Mouse (Mus musculus) adrenal gland, postnatal 10 days (tissue): Measurements from ENCODE around the gene Zfp541. TPM values are rescaled to one million over a fixed set of nuclear protein-coding genes. Genes with fewer than 3 reads are reported as not detected.

Source experiments
- DNase-seq: peaks from one replicate; pipeline ENCODE4 v3.0.0; 2021; ENCODE audit warnings: mixed read lengths
- total RNA-seq, 2 experiments: library from RNA; stranded (reverse); gene quantifications; 2 replicates each; pipeline ENCODE4 v1.2.3; 2021

The Zfp541 gene
- total RNA-seq, 2 experiments from 2014 or later = 0.09 TPM

- no peak for DNase-seq
These were observed 21.7 kb downstream of the Zfp541 start for GRCm38 (mm10) chr7:16083361-16083760.

GRCm38 (mm10) chr7:16087587-16087986 is 26.0 kb downstream of the Zfp541 start:
- DNase-seq = no peak

- no peak for DNase-seq
These were observed 33.0 kb downstream of the Zfp541 start for GRCm38 (mm10) chr7:16094592-16094991.

GRCm38 (mm10) chr7:16098021-16099017 is 36.7 kb downstream of the Zfp541 start, which contains the start of gene Napa:
Napa (plus strand) TSS chr7:16098458.
- peak; percentile 99 for DNase-seq

- DNase-seq = no peak
These were observed 38.3 kb downstream of the Zfp541 start for GRCm38 (mm10) chr7:16099901-16100300.

GRCm38 (mm10) chr7:16101081-16101480 is 39.5 kb downstream of the Zfp541 start:
- no peak for DNase-seq

GRCm38 (mm10) chr7:16101726-16102475 is 40.3 kb downstream of the Zfp541 start:
- no peak for DNase-seq

DNA sequence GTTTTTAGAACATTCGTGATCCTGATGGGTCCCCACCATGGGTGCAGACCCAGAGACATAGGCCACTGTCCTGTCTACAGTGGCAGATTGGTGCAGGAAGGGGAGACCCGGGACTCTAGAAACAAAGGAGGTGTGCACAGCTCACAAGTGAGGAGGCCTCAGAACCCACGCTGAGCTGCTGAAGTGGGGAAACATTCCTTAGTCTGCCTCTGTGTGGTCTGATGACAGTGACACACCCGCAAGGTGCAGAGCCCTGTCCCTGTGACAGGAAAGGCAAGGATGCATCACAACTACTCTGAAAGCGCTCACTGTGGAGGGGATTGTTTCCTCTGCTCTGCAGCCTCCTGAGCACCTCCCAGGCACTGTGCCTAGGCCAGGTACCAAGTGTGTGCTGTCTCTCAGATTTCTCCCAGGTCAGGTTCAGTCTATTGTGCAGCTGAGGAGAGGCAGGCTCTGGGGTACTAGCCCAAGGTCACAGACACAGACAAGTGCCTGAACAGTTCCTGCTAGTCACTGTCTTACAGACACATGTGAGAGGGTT is 41.1 kb downstream of the Zfp541 start:
- no peak for DNase-seq

- DNase-seq = no peak
These were observed 42.1 kb downstream of the Zfp541 start for GRCm38 (mm10) chr7:16103760-16104159.

GRCm38 (mm10) chr7:16104611-16105388 is 43.2 kb downstream of the Zfp541 start:
- no peak for DNase-seq

GRCm38 (mm10) chr7:16108886-16109542 is 47.4 kb downstream of the Zfp541 start:
- no peak for DNase-seq

DNA sequence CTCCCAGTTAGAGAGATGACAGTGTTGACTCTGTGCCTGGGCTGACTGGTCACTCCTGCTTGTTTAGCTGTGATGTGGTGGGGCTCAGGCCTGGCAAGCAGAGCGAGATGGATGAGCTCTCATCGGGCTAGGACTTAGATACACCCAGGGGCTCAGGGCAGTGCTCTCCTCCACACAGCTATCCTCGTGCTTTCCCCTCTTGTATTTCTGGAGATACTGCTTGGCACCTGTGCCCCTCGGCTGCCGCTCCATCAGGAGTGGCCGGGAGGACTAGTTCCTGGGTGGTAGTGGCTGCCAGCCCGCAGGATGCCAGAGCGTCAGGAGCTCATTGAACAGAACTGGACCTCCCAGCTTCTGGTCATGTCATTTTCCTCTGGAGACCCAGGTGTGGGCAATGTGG is 48.5 kb downstream of the Zfp541 start:
- DNase-seq = no peak

- DNase-seq = no peak
These were observed 49.9 kb downstream of the Zfp541 start for GRCm38 (mm10) chr7:16111284-16112090.

GRCm38 (mm10) chr7:16116418-16116817 is 54.8 kb downstream of the Zfp541 start:
- no peak for DNase-seq

- no peak for DNase-seq
These were observed 55.5 kb downstream of the Zfp541 start for GRCm38 (mm10) chr7:16117100-16117499.

GRCm38 (mm10) chr7:16119569-16120261 is 58.1 kb downstream of the Zfp541 start, which contains the start of gene Kptn:
Kptn (plus strand) TSS chr7:16119895.
- DNase-seq = peak; percentile 93

- DNase-seq = no peak
These were observed 58.6 kb downstream of the Zfp541 start for GRCm38 (mm10) chr7:16120262-16120600.

DNA sequence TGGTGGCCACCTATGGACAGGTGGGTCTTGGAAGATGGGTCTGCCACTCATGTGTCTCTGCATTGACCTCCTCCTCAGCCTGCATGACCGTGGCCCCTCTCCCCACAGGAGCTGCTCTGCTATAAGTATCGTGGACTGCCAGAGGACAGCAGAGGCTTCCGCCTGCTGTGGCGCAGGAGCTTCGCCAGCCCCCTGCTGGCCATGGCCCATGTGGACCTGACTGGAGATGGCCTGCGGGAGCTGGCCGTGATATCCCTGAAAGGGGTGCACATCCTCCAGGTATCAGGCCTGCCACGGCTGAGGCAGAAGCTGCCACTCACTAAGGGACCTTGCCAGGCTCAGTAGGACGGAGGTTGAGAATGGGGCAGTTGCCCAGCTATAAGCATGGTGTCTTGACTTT is 64.2 kb downstream of the Zfp541 start:
- no peak for DNase-seq

DNA sequence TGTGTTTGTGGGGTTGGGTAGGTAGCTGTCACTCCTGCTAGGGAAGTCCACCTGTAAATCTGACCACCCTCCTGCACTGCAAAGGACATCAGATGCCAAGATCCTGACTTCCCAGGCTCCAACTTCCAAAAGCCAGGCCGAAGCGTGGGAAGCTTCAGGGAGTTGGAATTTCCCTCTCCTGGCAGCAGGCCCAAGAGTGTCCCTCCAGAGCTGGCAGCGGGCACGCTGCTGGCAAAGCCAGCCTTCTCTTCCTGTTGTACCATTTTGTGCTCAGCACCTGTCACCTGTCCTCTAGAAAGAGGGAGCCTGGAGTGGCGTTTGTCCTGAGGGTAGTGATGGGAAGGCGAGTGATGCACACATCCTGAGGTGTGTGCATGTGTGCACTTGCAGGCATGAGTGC is 66.7 kb downstream of the Zfp541 start:
- peak; percentile 26 for DNase-seq

DNA sequence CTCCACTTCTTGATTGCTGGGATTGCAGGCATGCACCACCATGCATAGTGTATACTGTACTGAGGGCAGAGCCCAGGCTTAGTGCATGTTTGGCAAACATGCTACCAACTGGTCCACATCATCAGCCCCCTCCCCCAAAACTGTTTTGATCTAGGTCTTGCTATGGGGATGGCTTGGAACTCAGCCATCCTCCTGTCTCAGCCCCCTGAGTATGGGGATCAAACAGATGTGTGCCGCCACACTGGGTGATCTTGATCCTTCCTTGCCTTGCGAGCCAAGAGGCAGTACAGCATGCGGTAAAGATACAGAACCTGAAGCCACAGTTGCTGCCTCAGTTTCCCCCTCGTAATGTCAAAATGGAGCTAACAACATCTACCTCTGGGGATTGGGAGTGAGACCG is 67.3 kb downstream of the Zfp541 start:
- no peak for DNase-seq
